In the genomic region with DNA sequence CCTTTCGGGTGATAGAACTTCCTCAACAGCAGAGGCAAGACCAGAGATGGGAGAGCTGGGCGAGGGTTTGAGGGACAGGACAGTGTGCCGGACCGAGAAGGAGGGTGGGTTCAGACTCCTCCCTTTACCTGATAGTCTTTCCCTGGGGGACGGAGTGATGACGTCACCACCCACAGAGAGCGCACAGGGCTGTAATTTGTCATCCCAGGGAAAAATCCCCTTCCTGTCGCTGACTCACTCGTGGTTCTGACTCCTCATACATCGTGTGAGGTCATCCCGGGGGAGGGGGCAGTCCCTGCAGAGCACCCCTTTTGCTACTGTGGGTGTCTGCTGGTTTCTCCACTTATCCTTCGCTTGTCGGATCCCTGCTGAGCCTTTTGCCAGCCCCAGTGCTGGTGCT, we compare ENCODE assay signal across 12 mouse cellular contexts.
DNase-seq lines count a peak whose midpoint lies in the region; ATAC-seq and TF ChIP-seq lines count a peak whose summit lies in the region.
"Had no signal": no experiment of that assay in that cellular context is flagged by ENCODE, and none has a peak within 500 bp of the region (broad histone marks: within the 10 kb centered on the region; RNA-seq: fewer than 3 reads in every experiment).

No protein-coding gene starts in this region.

- TF ChIP-seq EP300 in lung, postnatal 0 days (IDR thresholded peaks at IDR 0.05): no peak

- intact Hi-C loops in heart, postnatal 14 days (cut with DNase I): no loop called here

- no peak overlapping the region for H3K4me3 ChIP-seq in heart, embryonic 12.5 days
- no peak overlapping the region for H3K4me3 ChIP-seq in lung, postnatal 0 days (ENCODE audit: low read depth, low read length)
- H3K4me3 ChIP-seq in neural tube, embryonic 15.5 days (replicated peaks): no peak overlapping the region
- no peak overlapping the region for H3K4me3 ChIP-seq in forebrain, postnatal 0 days (ENCODE audit: low read depth, low read length)
- H3K4me3 ChIP-seq: neural tube, embryonic 13.5 days had no signal

- H3K4me2 ChIP-seq in heart, embryonic 12.5 days: peak overlapping the region; percentile 23
- H3K4me2 ChIP-seq in lung, postnatal 0 days (replicated peaks; ENCODE audit: low read depth, low read length): no peak overlapping the region
- no peak overlapping the region for H3K4me2 ChIP-seq in neural tube, embryonic 15.5 days
- H3K4me2 ChIP-seq in forebrain, postnatal 0 days (ENCODE audit: low read depth): no peak overlapping the region
- H3K4me2 ChIP-seq: neural tube, embryonic 13.5 days had no signal

- no peaks in the 10 kb centered on the region for H3K36me3 ChIP-seq in heart, embryonic 12.5 days
- no peaks in the 10 kb centered on the region for H3K36me3 ChIP-seq in lung, postnatal 0 days (ENCODE audit: insufficient read depth, low read length)
- no peaks in the 10 kb centered on the region for H3K36me3 ChIP-seq in neural tube, embryonic 15.5 days
- no peaks in the 10 kb centered on the region for H3K36me3 ChIP-seq in forebrain, postnatal 0 days (ENCODE audit: insufficient read depth)
- H3K36me3 ChIP-seq: neural tube, embryonic 13.5 days had no signal

- TF ChIP-seq CTCF in lung, postnatal 0 days (IDR thresholded peaks at IDR 0.05): no peak
- no peak for TF ChIP-seq CTCF in forebrain, postnatal 0 days (IDR thresholded peaks at IDR 0.05; ENCODE audit: low read depth)

- peaks cover 23% of the 10 kb centered on the region for H3K4me1 ChIP-seq in heart, embryonic 12.5 days (replicated peaks)
- 0 out of 2 replicates have a peak, but pooled peaks cover 4% of the 10 kb centered on the region for H3K4me1 ChIP-seq in lung, postnatal 0 days (ENCODE audit: insufficient read depth, low read depth, low read length)
- peaks cover 5% of the 10 kb centered on the region; the same call in 1 of the 2 replicates for H3K4me1 ChIP-seq in neural tube, embryonic 15.5 days
- no peaks in the 10 kb centered on the region for H3K4me1 ChIP-seq in forebrain, postnatal 0 days (ENCODE audit: insufficient read depth)

- 22% methylated on average over 13 of the region's 13 CpGs for WGBS in heart, embryonic 12.5 days
- 45% methylated on average over 13 of the region's 13 CpGs for WGBS in lung, postnatal 0 days
- WGBS in neural tube, embryonic 15.5 days: 62% methylated on average over 13 of the region's 13 CpGs
- WGBS in forebrain, postnatal 0 days: 72% methylated on average over 13 of the region's 13 CpGs

- DNase-seq in heart, postnatal 14 days: no peak
- DNase-seq in lung, postnatal 0 days (ENCODE audit: low spot score): no peak
- no peak for DNase-seq in lung, adult 18-20 months
- DNase-seq in adrenal gland, postnatal 25 days: peak; percentile 44
- no peak for DNase-seq in forebrain, postnatal 0 days
- DNase-seq in testis, postnatal 10 days (ENCODE audit: low spot score): no peak
- DNase-seq: gastrocnemius, postnatal 25 days; right cerebral cortex, postnatal 4 days had no signal

- peak; percentile 53 for ATAC-seq in heart, embryonic 12.5 days (ENCODE audit: insufficient number of reproducible peaks, low FRiP score)
- ATAC-seq in lung, postnatal 0 days: peak; percentile 32
- peak; percentile 47; the same call in 1 of the 2 replicates for ATAC-seq in neural tube, embryonic 15.5 days (ENCODE audit: low FRiP score)
- no peak for ATAC-seq in forebrain, postnatal 0 days

- H3K9me3 ChIP-seq in heart, embryonic 12.5 days (replicated peaks): no peaks in the 10 kb centered on the region
- no peaks in the 10 kb centered on the region for H3K9me3 ChIP-seq in lung, postnatal 0 days (ENCODE audit: low read length)
- no peaks in the 10 kb centered on the region for H3K9me3 ChIP-seq in neural tube, embryonic 15.5 days (replicated peaks)
- no peaks in the 10 kb centered on the region; the same call in 1 of the 2 replicates for H3K9me3 ChIP-seq in forebrain, postnatal 0 days (ENCODE audit: low read length)
- H3K9me3 ChIP-seq: neural tube, embryonic 13.5 days had no signal

- H3K27me3 ChIP-seq in heart, embryonic 12.5 days (replicated peaks): no peaks in the 10 kb centered on the region
- H3K27me3 ChIP-seq in lung, postnatal 0 days (replicated peaks; ENCODE audit: insufficient read depth, low read length): no peaks in the 10 kb centered on the region
- no peaks in the 10 kb centered on the region for H3K27me3 ChIP-seq in neural tube, embryonic 15.5 days (replicated peaks)
- H3K27me3 ChIP-seq in forebrain, postnatal 0 days (ENCODE audit: insufficient read depth, low read length): no peaks in the 10 kb centered on the region
- H3K27me3 ChIP-seq: neural tube, embryonic 13.5 days had no signal

- no peak overlapping the region for H3K9ac ChIP-seq in heart, embryonic 12.5 days
- no peak overlapping the region for H3K9ac ChIP-seq in lung, postnatal 0 days (replicated peaks; ENCODE audit: low read depth)
- no peak overlapping the region for H3K9ac ChIP-seq in neural tube, embryonic 15.5 days (replicated peaks)
- no peak overlapping the region for H3K9ac ChIP-seq in forebrain, postnatal 0 days
- H3K9ac ChIP-seq: neural tube, embryonic 13.5 days had no signal

- H3K27ac ChIP-seq in heart, embryonic 12.5 days (ENCODE audit: poor library complexity, severe bottlenecking): peak overlapping the region; percentile 55
- no peak overlapping the region for H3K27ac ChIP-seq in lung, postnatal 0 days (ENCODE audit: low read length)
- no peak overlapping the region for H3K27ac ChIP-seq in neural tube, embryonic 15.5 days (replicated peaks)
- H3K27ac ChIP-seq in forebrain, postnatal 0 days (ENCODE audit: low read depth, low read length): no peak overlapping the region
- H3K27ac ChIP-seq: kidney, postnatal 0 days; neural tube, embryonic 13.5 days had no signal
